10 mouse cellular contexts compared by ENCODE assay signal in the genomic region with DNA sequence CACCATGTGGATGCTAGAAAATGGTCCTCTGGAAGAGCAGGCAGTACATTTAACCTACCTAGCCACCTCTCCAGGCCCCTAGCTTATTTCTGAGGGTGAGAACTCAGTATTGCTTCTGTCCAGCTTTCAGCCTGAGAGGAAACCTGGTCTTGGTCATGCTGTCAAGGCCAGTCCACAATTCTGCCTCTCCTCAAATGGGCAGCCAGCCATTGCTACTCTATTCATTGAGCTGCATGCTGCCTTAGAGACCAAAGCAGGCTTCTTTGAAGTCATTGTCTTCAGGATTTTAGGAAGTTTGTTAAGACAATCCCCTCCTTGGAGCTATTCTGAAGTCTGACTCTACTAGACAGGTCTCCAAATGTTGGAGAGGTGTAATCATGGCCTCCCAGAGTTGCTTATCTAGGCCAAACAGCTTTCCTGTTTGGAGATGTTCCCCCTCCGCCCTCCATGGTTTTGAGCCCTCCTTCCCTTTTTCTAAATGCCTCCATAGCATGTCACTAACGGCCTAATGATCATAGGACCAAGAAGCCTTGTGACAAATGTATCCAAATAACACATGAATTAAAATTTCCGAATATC. TPM values are rescaled to one million over a fixed set of nuclear protein-coding genes. Genes with fewer than 3 reads are reported as not detected.
DNase-seq lines count a peak whose midpoint lies in the region; ATAC-seq and TF ChIP-seq lines count a peak whose summit lies in the region.
"Had no signal": no experiment of that assay in that cellular context is flagged by ENCODE, and none has a peak within 500 bp of the region (broad histone marks: within the 10 kb centered on the region; RNA-seq: fewer than 3 reads in every experiment).

No protein-coding gene starts in this region.

- 66% methylated on average over 3 of the region's 3 CpGs for WGBS in heart, postnatal 0 days

- no peaks in the 10 kb centered on the region for H3K9me3 ChIP-seq in heart, postnatal 0 days (replicated peaks; ENCODE audit: control insufficient read depth, low read length)

- peaks cover 25% of the 10 kb centered on the region for H3K36me3 ChIP-seq in heart, postnatal 0 days (replicated peaks; ENCODE audit: control insufficient read depth, insufficient read depth, low read length)

- TF ChIP-seq CTCF in heart, postnatal 0 days (IDR thresholded peaks at IDR 0.05; ENCODE audit: low read depth), result no peak

- H3K4me2 ChIP-seq in heart, postnatal 0 days (ENCODE audit: low read depth, low read length), result no peak overlapping the region

- H3K4me1 ChIP-seq in heart, postnatal 0 days (ENCODE audit: control insufficient read depth, insufficient read depth), result peaks cover 6% of the 10 kb centered on the region; the same call in 1 of the 2 replicates

- H3K27me3 ChIP-seq in heart, postnatal 0 days (ENCODE audit: control insufficient read depth, insufficient read depth, low read length), result no peaks in the 10 kb centered on the region

- no peak overlapping the region for H3K9ac ChIP-seq in heart, postnatal 0 days (replicated peaks; ENCODE audit: low read depth, low read length)

- no peak for TF ChIP-seq EP300 in heart, postnatal 0 days (IDR thresholded peaks at IDR 0.05; ENCODE audit: low read depth)

- no peak overlapping the region for H3K27ac ChIP-seq in heart, postnatal 0 days (ENCODE audit: low read depth)

- no peak overlapping the region for H3K4me3 ChIP-seq in heart, postnatal 0 days (ENCODE audit: low read depth, low read length)

- peak; percentile 42; the same call in 1 of the 2 replicates for ATAC-seq in heart, postnatal 0 days (ENCODE audit: insufficient read depth, low read depth)

- DNase-seq in adrenal gland, postnatal 10 days, result peak; percentile 39
- DNase-seq in adrenal gland, adult 8-10 months, result no peak
- DNase-seq in lung, postnatal 10 days, result peak; percentile 18
- DNase-seq in lung, postnatal 14 days, result no peak
- peak; percentile 21 for DNase-seq in heart, postnatal 0 days (ENCODE audit: low spot score)
- DNase-seq in spleen, postnatal 10 days (ENCODE audit: low spot score in 2 of 2), result peak; percentile 56 to 83
- no peak for DNase-seq in thymus, postnatal 25 days
- DNase-seq in cerebellum, adult 8-10 months, result no peak
- DNase-seq: kidney, adult 2 months; left cerebral cortex, postnatal 4 days had no signal

RNA-seq across cellular contexts. Expression of a gene that starts 9.1 kb away (rescaled TPM):
- total RNA-seq in adrenal gland, postnatal 10 days (2021), result 100 to 1,000 TPM; 154 to 170 TPM
- total RNA-seq in adrenal gland, adult 8-10 months (2022), result 100 to 1,000 TPM; 139 to 231 (median 191) TPM
- 137 and 180 TPM in 2 replicates for total RNA-seq in heart, postnatal 0 days (2014; rRNA removed; ENCODE audit: low replicate concordance)
- 60.8 and 62.1 TPM in 2 replicates for polyA plus RNA-seq in heart, postnatal 0 days (2015; fragmentation: Nextera tagmentation; extraction: Ambion mirVana)

RNA-seq across cellular contexts. Expression of a gene that starts 26.9 kb away (rescaled TPM):
- total RNA-seq in adrenal gland, postnatal 10 days (2021), result not detected
- total RNA-seq in adrenal gland, adult 8-10 months (2022), result not detected
- not detected in 2 replicates for total RNA-seq in heart, postnatal 0 days (2014; rRNA removed; ENCODE audit: low replicate concordance)
- polyA plus RNA-seq in heart, postnatal 0 days (2015; fragmentation: Nextera tagmentation; extraction: Ambion mirVana), result not detected in 2 replicates
- total RNA-seq: left cerebral cortex, postnatal 4 days had no signal
- polyA plus RNA-seq: kidney, adult 2 months had no signal

RNA-seq across cellular contexts. Expression of a gene that starts 33.0 kb away (rescaled TPM):
- total RNA-seq in adrenal gland, postnatal 10 days (2021), result 100 to 1,000 TPM; 159 to 175 TPM
- 100 to 1,000 TPM in 2 of 4 experiments, 10 to 100 TPM in 2; 67.8 to 135 (median 88.5) TPM for total RNA-seq in adrenal gland, adult 8-10 months (2022)
- 273 and 367 TPM in 2 replicates for total RNA-seq in heart, postnatal 0 days (2014; rRNA removed; ENCODE audit: low replicate concordance)
- polyA plus RNA-seq in heart, postnatal 0 days (2015; fragmentation: Nextera tagmentation; extraction: Ambion mirVana), result 440 and 486 TPM in 2 replicates

RNA-seq across cellular contexts. Expression of a gene that starts 33.0 kb away (rescaled TPM):
- total RNA-seq in adrenal gland, postnatal 10 days (2021), result 10 to 100 TPM; 50.2 to 54.2 TPM
- 10 to 100 TPM; 45.9 to 83.0 (median 54.5) TPM for total RNA-seq in adrenal gland, adult 8-10 months (2022)
- total RNA-seq in heart, postnatal 0 days (2014; rRNA removed; ENCODE audit: low replicate concordance), result 21.0 and 21.4 TPM in 2 replicates
- 15.9 and 16.5 TPM in 2 replicates for polyA plus RNA-seq in heart, postnatal 0 days (2015; fragmentation: Nextera tagmentation; extraction: Ambion mirVana)

Comparison
In these comparisons a context has a peak if more than half of its experiments do, and no peak if none do; other contexts are left out.
1. DNase-seq: peak in adrenal gland, postnatal 10 days (single experiment), lung, postnatal 10 days (single experiment), heart, postnatal 0 days (single experiment) and spleen, postnatal 10 days (2 of 2); none in adrenal gland, adult 8-10 months (single experiment), lung, postnatal 14 days (single experiment), thymus, postnatal 25 days (single experiment) and cerebellum, adult 8-10 months (single experiment).